Mouse (Mus musculus): ENCODE data around the gene Rasal2. TPM values are rescaled to one million over a fixed set of nuclear protein-coding genes. Genes with fewer than 3 reads are reported as not detected.

Rasal2 gene
- polyA plus RNA-seq, 2 experiments: 0.58 to 1.1 TPM

GRCm38 (mm10) chr1:157433316-157433715, 20.9 kb upstream of the Rasal2 start:
- TF ChIP-seq CTCF (IDR thresholded peaks at IDR 0.05; ENCODE audit: low read depth) (no peak), EP300 (IDR thresholded peaks at IDR 0.05; ENCODE audit: low read depth) (no peak)
- WGBS (ENCODE audit: insufficient replicate concordance): 33% methylated on average over 3 of the region's 3 CpGs
- Histone ChIP-seq H3K36me3 (replicated peaks; ENCODE audit: control insufficient read depth, insufficient read depth, low read depth) (no peaks in the 10 kb centered on the region), H3K4me3 (ENCODE audit: insufficient read depth in 1 of 2, low read depth in 2 of 2, low read length in 2 of 2) (no peak overlapping the region), H3K4me1 (replicated peaks; ENCODE audit: control insufficient read depth in 2 of 2, insufficient read depth in 2 of 2, low read length in 1 of 2) (no peaks in the 10 kb centered on the region), H3K27ac (no peak overlapping the region), H3K27me3 (ENCODE audit: control insufficient read depth, insufficient read depth, low read length) (no peaks in the 10 kb centered on the region), H3K9me3 (ENCODE audit: control insufficient read depth, low read length) (no peaks in the 10 kb centered on the region), H3K4me2 (ENCODE audit: low read depth) (no peak overlapping the region), H3K9ac (replicated peaks) (no peak overlapping the region)
- ATAC-seq (ENCODE audit: insufficient read depth) (no peak), DNase-seq (ENCODE audit: low read depth in 3 of 3, low spot score in 3 of 3) (no peak)

GRCm38 (mm10) chr1:157428366-157428765, 16.0 kb upstream of the Rasal2 start:
- Histone ChIP-seq H3K27ac (no peak overlapping the region), H3K36me3 (replicated peaks; ENCODE audit: control insufficient read depth, insufficient read depth, low read depth) (no peaks in the 10 kb centered on the region), H3K4me1 (replicated peaks; ENCODE audit: control insufficient read depth in 2 of 2, insufficient read depth in 2 of 2, low read length in 1 of 2) (peaks cover 0 to 2% of the 10 kb centered on the region in 2 experiments; a peak in 1 of 4 replicates), H3K4me3 (ENCODE audit: insufficient read depth in 1 of 2, low read depth in 2 of 2, low read length in 2 of 2) (no peak overlapping the region), H3K4me2 (ENCODE audit: low read depth) (no peak overlapping the region), H3K9me3 (ENCODE audit: control insufficient read depth, low read length) (no peaks in the 10 kb centered on the region), H3K27me3 (ENCODE audit: control insufficient read depth, insufficient read depth, low read length) (no peaks in the 10 kb centered on the region), H3K9ac (replicated peaks) (no peak overlapping the region)
- 50% methylated on average over 3 of the region's 3 CpGs for WGBS (ENCODE audit: insufficient replicate concordance)
- no peak for DNase-seq (ENCODE audit: low read depth in 3 of 3, low spot score in 3 of 3)
- TF ChIP-seq EP300 (IDR thresholded peaks at IDR 0.05; ENCODE audit: low read depth): no peak
- TF ChIP-seq CTCF (IDR thresholded peaks at IDR 0.05; ENCODE audit: low read depth): no peak
- no peak for ATAC-seq (ENCODE audit: insufficient read depth)

- TF ChIP-seq CTCF (IDR thresholded peaks at IDR 0.05; ENCODE audit: low read depth): no peak
- TF ChIP-seq EP300 (IDR thresholded peaks at IDR 0.05; ENCODE audit: low read depth): no peak
- Histone ChIP-seq H3K4me2 (ENCODE audit: low read depth) (no peak overlapping the region), H3K36me3 (replicated peaks; ENCODE audit: control insufficient read depth, insufficient read depth, low read depth) (no peaks in the 10 kb centered on the region), H3K9ac (replicated peaks) (no peak overlapping the region), H3K27me3 (ENCODE audit: control insufficient read depth, insufficient read depth, low read length) (no peaks in the 10 kb centered on the region), H3K27ac (no peak overlapping the region), H3K4me1 (replicated peaks; ENCODE audit: control insufficient read depth in 2 of 2, insufficient read depth in 2 of 2, low read length in 1 of 2) (peaks cover 0 to 2% of the 10 kb centered on the region in 2 experiments; a peak in 1 of 4 replicates), H3K4me3 (ENCODE audit: insufficient read depth in 1 of 2, low read depth in 2 of 2, low read length in 2 of 2) (no peak overlapping the region), H3K9me3 (ENCODE audit: control insufficient read depth, low read length) (no peaks in the 10 kb centered on the region)
- ATAC-seq (ENCODE audit: insufficient read depth): no peak
- WGBS (ENCODE audit: insufficient replicate concordance): 73% methylated on average over 4 of the region's 4 CpGs
- DNase-seq (ENCODE audit: low read depth in 3 of 3, low spot score in 3 of 3): no peak
Observed at GRCm38 (mm10) chr1:157427604-157428003, 15.2 kb upstream of the Rasal2 start.

- WGBS (ENCODE audit: insufficient replicate concordance): 18% methylated on average over 1 of the region's 1 CpGs
- no peak for DNase-seq (ENCODE audit: low read depth in 3 of 3, low spot score in 3 of 3)
- no peaks in the 10 kb centered on the region for H3K9me3 ChIP-seq (ENCODE audit: control insufficient read depth, low read length)
- peaks cover 0 to 2% of the 10 kb centered on the region in 2 experiments; a peak in 1 of 4 replicates for H3K4me1 ChIP-seq (replicated peaks; ENCODE audit: control insufficient read depth in 2 of 2, insufficient read depth in 2 of 2, low read length in 1 of 2)
- no peak for ATAC-seq (ENCODE audit: insufficient read depth)
- no peak overlapping the region for H3K4me2 ChIP-seq (ENCODE audit: low read depth)
- H3K27ac ChIP-seq: no peak overlapping the region
- no peak overlapping the region for H3K9ac ChIP-seq (replicated peaks)
- TF ChIP-seq EP300 (IDR thresholded peaks at IDR 0.05; ENCODE audit: low read depth) (no peak), CTCF (IDR thresholded peaks at IDR 0.05; ENCODE audit: low read depth) (no peak)
- H3K36me3 ChIP-seq (replicated peaks; ENCODE audit: control insufficient read depth, insufficient read depth, low read depth): no peaks in the 10 kb centered on the region
- H3K27me3 ChIP-seq (ENCODE audit: control insufficient read depth, insufficient read depth, low read length): no peaks in the 10 kb centered on the region
- no peak overlapping the region for H3K4me3 ChIP-seq (ENCODE audit: insufficient read depth in 1 of 2, low read depth in 2 of 2, low read length in 2 of 2)
Observed at GRCm38 (mm10) chr1:157426933-157427332, 14.5 kb upstream of the Rasal2 start.

DNA sequence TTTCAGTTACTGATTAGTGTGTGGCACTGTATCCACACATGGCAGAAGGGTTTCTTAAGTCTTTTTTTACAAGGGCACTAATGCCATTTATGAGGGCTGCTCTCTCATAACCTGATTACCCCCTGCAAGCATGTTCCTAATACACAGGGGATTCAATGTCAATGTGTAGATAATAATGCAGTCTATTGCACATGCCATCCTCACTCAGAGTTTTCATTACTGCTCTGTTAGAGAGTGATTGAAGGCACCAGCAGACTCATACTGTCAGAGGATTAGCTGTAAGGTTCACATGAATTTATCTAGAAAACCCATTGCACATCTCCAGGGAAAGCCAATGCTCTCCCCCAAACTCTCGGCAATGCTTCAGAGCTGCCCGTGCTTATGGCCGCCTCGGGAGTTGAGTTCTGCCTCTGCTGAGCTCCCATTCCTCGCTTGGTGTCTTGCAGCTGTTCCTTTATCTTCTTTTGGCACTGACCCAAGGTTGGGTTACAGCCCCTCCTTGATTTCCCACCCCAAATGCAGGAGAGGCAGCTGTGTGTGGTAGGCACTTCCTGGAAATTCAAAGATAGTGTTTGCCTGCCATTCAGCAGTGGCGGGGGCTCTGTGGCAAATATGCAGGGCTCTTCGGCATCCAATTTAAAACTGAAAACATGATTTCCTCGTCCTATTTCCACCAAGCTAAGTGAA, 13.5 kb upstream of the Rasal2 start:
- 11% methylated on average over 8 of the region's 8 CpGs for WGBS (ENCODE audit: insufficient replicate concordance)
- ATAC-seq (ENCODE audit: insufficient read depth): peak; percentile 41; the same call in 1 of the 2 replicates

More for the DNA sequence above, 13.5 kb upstream of the Rasal2 start:
- no peak for TF ChIP-seq EP300 (IDR thresholded peaks at IDR 0.05; ENCODE audit: low read depth)
- TF ChIP-seq CTCF (IDR thresholded peaks at IDR 0.05; ENCODE audit: low read depth): no peak
- Histone ChIP-seq H3K9ac (replicated peaks) (no peak overlapping the region), H3K4me1 (replicated peaks; ENCODE audit: control insufficient read depth in 2 of 2, insufficient read depth in 2 of 2, low read length in 1 of 2) (peaks cover 0 to 2% of the 10 kb centered on the region in 2 experiments; a peak in 1 of 4 replicates), H3K27me3 (ENCODE audit: control insufficient read depth, insufficient read depth, low read length) (no peaks in the 10 kb centered on the region), H3K36me3 (replicated peaks; ENCODE audit: control insufficient read depth, insufficient read depth, low read depth) (no peaks in the 10 kb centered on the region), H3K9me3 (ENCODE audit: control insufficient read depth, low read length) (no peaks in the 10 kb centered on the region), H3K4me2 (ENCODE audit: low read depth) (peak overlapping the region; percentile 31), H3K27ac (no peak overlapping the region), H3K4me3 (ENCODE audit: insufficient read depth in 1 of 2, low read depth in 2 of 2, low read length in 2 of 2) (no peak overlapping the region)
- DNase-seq (ENCODE audit: low read depth in 3 of 3, low spot score in 3 of 3): no peak
